Mouse (Mus musculus) stomach, embryonic 16.5 days (tissue): ENCODE results near the gene Dnase1l3. TPM values are rescaled to one million over a fixed set of nuclear protein-coding genes. Genes with fewer than 3 reads are reported as not detected.

ENCODE experiments used
- ATAC-seq: fragments of 200-750 bp; cut with Nextera tagmentation; 2 replicates; pipeline ENCODE4 v1.8.0; 2017; ENCODE audit warnings: moderate number of reproducible peaks, moderate TSS enrichment; ENCODE audit not compliant: insufficient read depth, low FRiP score
- H3K27ac ChIP-seq: fragments of 300-500 bp; sonication (generic); 2 replicates; pipeline ENCODE4 v1.5.1; 2014; ENCODE audit warnings: low read length
- H3K27me3 ChIP-seq: fragments of 300-500 bp; sonication (generic); 2 replicates; pipeline ENCODE4 v1.6.1; 2014; ENCODE audit warnings: low read length, control low read depth, mixed read lengths; ENCODE audit not compliant: control insufficient read depth, insufficient read depth
- H3K36me3 ChIP-seq: fragments of 300-500 bp; sonication (generic); 2 replicates; pipeline ENCODE4 v1.6.1; 2014; ENCODE audit warnings: low read length; ENCODE audit not compliant: control insufficient read depth, insufficient read depth
- H3K4me1 ChIP-seq: fragments of 300-500 bp; sonication (generic); 2 replicates; pipeline ENCODE4 v1.6.1; 2014; ENCODE audit warnings: low read length, control low read depth, mixed read lengths; ENCODE audit not compliant: control insufficient read depth, insufficient read depth
- H3K4me2 ChIP-seq: fragments of 300-500 bp; sonication (generic); 2 replicates; pipeline ENCODE4 v1.6.1; 2014; ENCODE audit warnings: low read depth, low read length, mixed read lengths
- H3K4me3 ChIP-seq: fragments of 300-500 bp; sonication (generic); replicated peaks from 2 replicates; pipeline ENCODE4 v1.5.1; 2014; ENCODE audit warnings: mild to moderate bottlenecking, low read length
- H3K9ac ChIP-seq: fragments of 300-500 bp; sonication (generic); 2 replicates; pipeline ENCODE4 v1.6.1; 2014; ENCODE audit warnings: low read length
- H3K9me3 ChIP-seq: fragments of 300-500 bp; sonication (generic); replicated peaks from 2 replicates; pipeline ENCODE4 v1.6.1; 2016; ENCODE audit warnings: low read length, control low read depth; ENCODE audit not compliant: control insufficient read depth
- WGBS: fragments of 180-500 bp; shearing (Covaris S2); extraction: QIAGEN DNeasy Blood & Tissue Kit; methylation state at CpG from one replicate; pipeline ENCODE4 v1.1.7; 2014; 5-methylcytosine and 5-hydroxymethylcytosine counted together
- polyA plus RNA-seq: library from polyadenylated mRNA; unstranded; fragments of >200 nt; fragmentation: Nextera tagmentation; extraction: Ambion mirVana; gene quantifications from 2 replicates; pipeline ENCODE4 v1.2.1, GENCODE M21; 2015

Gene Dnase1l3
- polyA plus RNA-seq, 1 experiment from 2014 or later, result 2.3 TPM

- Histone ChIP-seq H3K27me3 (no peaks in the 10 kb centered on the region), H3K36me3 (no peaks in the 10 kb centered on the region), H3K27ac (no peak overlapping the region), H3K4me2 (no peak overlapping the region), H3K4me3 (no peak overlapping the region), H3K4me1 (no peaks in the 10 kb centered on the region), H3K9me3 (no peaks in the 10 kb centered on the region), H3K9ac (no peak overlapping the region)
- no peak for ATAC-seq
- WGBS, result 54% methylated on average over 6 of the region's 6 CpGs
These were observed 2.2 kb downstream of the Dnase1l3 start for GRCm38 (mm10) chr14:7992158-7992557.

GRCm38 (mm10) chr14:7991108-7991776, 3.1 kb downstream of the Dnase1l3 start:
- no peak overlapping the region for H3K27ac ChIP-seq
- H3K4me1 ChIP-seq, result no peaks in the 10 kb centered on the region
- H3K4me2 ChIP-seq, result no peak overlapping the region
- H3K9me3 ChIP-seq, result no peaks in the 10 kb centered on the region
- no peaks in the 10 kb centered on the region for H3K36me3 ChIP-seq
- WGBS, result 83% methylated on average over 5 of the region's 5 CpGs
- no peak overlapping the region for H3K4me3 ChIP-seq
- ATAC-seq, result no peak
- H3K9ac ChIP-seq, result no peak overlapping the region
- no peaks in the 10 kb centered on the region for H3K27me3 ChIP-seq

GRCm38 (mm10) chr14:7989961-7990360, 4.4 kb downstream of the Dnase1l3 start:
- ATAC-seq, result no peak
- Histone ChIP-seq H3K9ac (no peak overlapping the region), H3K4me1 (no peaks in the 10 kb centered on the region), H3K27me3 (no peaks in the 10 kb centered on the region), H3K9me3 (no peaks in the 10 kb centered on the region), H3K36me3 (no peaks in the 10 kb centered on the region), H3K4me3 (no peak overlapping the region), H3K4me2 (no peak overlapping the region), H3K27ac (no peak overlapping the region)
- WGBS, result 58% methylated on average over 3 of the region's 3 CpGs

GRCm38 (mm10) chr14:7989371-7989770, 5.0 kb downstream of the Dnase1l3 start:
- Histone ChIP-seq H3K4me3 (no peak overlapping the region), H3K27me3 (no peaks in the 10 kb centered on the region), H3K27ac (no peak overlapping the region), H3K36me3 (no peaks in the 10 kb centered on the region), H3K4me2 (no peak overlapping the region), H3K9ac (no peak overlapping the region), H3K9me3 (no peaks in the 10 kb centered on the region), H3K4me1 (no peaks in the 10 kb centered on the region)
- 64% methylated on average over 1 of the region's 1 CpGs for WGBS
- ATAC-seq, result no peak

GRCm38 (mm10) chr14:7986913-7987312, 7.5 kb downstream of the Dnase1l3 start:
- H3K4me2 ChIP-seq, result no peak overlapping the region
- no peak overlapping the region for H3K9ac ChIP-seq
- no peak overlapping the region for H3K27ac ChIP-seq
- H3K27me3 ChIP-seq, result no peaks in the 10 kb centered on the region
- H3K4me1 ChIP-seq, result no peaks in the 10 kb centered on the region
- 90% methylated on average over 6 of the region's 6 CpGs for WGBS
- ATAC-seq, result no peak
- no peaks in the 10 kb centered on the region for H3K36me3 ChIP-seq
- H3K9me3 ChIP-seq, result no peaks in the 10 kb centered on the region
- no peak overlapping the region for H3K4me3 ChIP-seq

GRCm38 (mm10) chr14:7981226-7981625, 13.1 kb downstream of the Dnase1l3 start:
- WGBS, result 92% methylated on average over 1 of the region's 1 CpGs
- no peak overlapping the region for H3K9ac ChIP-seq
- ATAC-seq, result no peak
- H3K27me3 ChIP-seq, result no peaks in the 10 kb centered on the region
- H3K9me3 ChIP-seq, result no peaks in the 10 kb centered on the region
- H3K4me1 ChIP-seq, result no peaks in the 10 kb centered on the region
- no peak overlapping the region for H3K4me3 ChIP-seq
- no peak overlapping the region for H3K27ac ChIP-seq
- no peak overlapping the region for H3K4me2 ChIP-seq
- H3K36me3 ChIP-seq, result no peaks in the 10 kb centered on the region

GRCm38 (mm10) chr14:7978183-7978582, 16.2 kb downstream of the Dnase1l3 start:
- no peaks in the 10 kb centered on the region for H3K9me3 ChIP-seq
- no peak overlapping the region for H3K4me2 ChIP-seq
- no peak overlapping the region for H3K9ac ChIP-seq
- H3K36me3 ChIP-seq, result no peaks in the 10 kb centered on the region
- H3K27ac ChIP-seq, result no peak overlapping the region
- no peaks in the 10 kb centered on the region for H3K4me1 ChIP-seq
- WGBS, result 67% methylated on average over 1 of the region's 1 CpGs
- H3K27me3 ChIP-seq, result no peaks in the 10 kb centered on the region
- ATAC-seq, result no peak
- no peak overlapping the region for H3K4me3 ChIP-seq

- H3K4me1 ChIP-seq, result no peaks in the 10 kb centered on the region
- H3K9me3 ChIP-seq, result no peaks in the 10 kb centered on the region
- no peaks in the 10 kb centered on the region for H3K27me3 ChIP-seq
- WGBS, result 91% methylated on average over 1 of the region's 1 CpGs
- no peaks in the 10 kb centered on the region for H3K36me3 ChIP-seq
- no peak overlapping the region for H3K9ac ChIP-seq
- no peak overlapping the region for H3K4me3 ChIP-seq
- H3K4me2 ChIP-seq, result no peak overlapping the region
- H3K27ac ChIP-seq, result no peak overlapping the region
- ATAC-seq, result no peak
These were observed 16.9 kb downstream of the Dnase1l3 start for GRCm38 (mm10) chr14:7977471-7977870.

GRCm38 (mm10) chr14:7975177-7975576, 19.2 kb downstream of the Dnase1l3 start:
- H3K9ac ChIP-seq, result no peak overlapping the region
- WGBS, result 80% methylated on average over 6 of the region's 6 CpGs
- H3K27ac ChIP-seq, result no peak overlapping the region
- H3K4me1 ChIP-seq, result no peaks in the 10 kb centered on the region
- H3K27me3 ChIP-seq, result no peaks in the 10 kb centered on the region
- no peaks in the 10 kb centered on the region for H3K36me3 ChIP-seq
- no peak overlapping the region for H3K4me2 ChIP-seq
- no peak for ATAC-seq
- no peaks in the 10 kb centered on the region for H3K9me3 ChIP-seq
- H3K4me3 ChIP-seq, result no peak overlapping the region
